Mouse (Mus musculus) lung, postnatal 0 days (tissue): ENCODE results near the gene Snrpc. TPM values are rescaled to one million over a fixed set of nuclear protein-coding genes. Genes with fewer than 3 reads are reported as not detected.
A peak's percentile ranks its signal among the peaks of the same experiment; 100 is the strongest.
"Not testable (repeated sequence)": the region's sequence is repeated elsewhere in the genome, so short reads cannot be mapped to it uniquely, and the experiment has no call there.

Experiments used
- ATAC-seq: fragments of 200-750 bp; cut with Nextera tagmentation; 2 replicates; pipeline ENCODE4 v1.8.0; 2017; ENCODE audit warnings: moderate library complexity
- DNase-seq: peaks from one replicate; pipeline ENCODE4 v3.0.0-alpha.2; 2016; ENCODE audit warnings: low spot score
- H3K27ac ChIP-seq: fragments of 300-500 bp; sonication (generic); 2 replicates; pipeline ENCODE4 v1.5.1; 2014; ENCODE audit warnings: antibody characterized with exemption, mild to moderate bottlenecking, low read length, mixed read lengths
- H3K27me3 ChIP-seq: fragments of 300-500 bp; sonication (generic); replicated peaks from 2 replicates; pipeline ENCODE4 v1.6.1; 2014; ENCODE audit warnings: low read length, mixed read lengths; ENCODE audit not compliant: insufficient read depth
- H3K36me3 ChIP-seq: fragments of 300-500 bp; sonication (generic); 2 replicates; pipeline ENCODE4 v1.6.1; 2014; ENCODE audit warnings: low read length, mixed read lengths; ENCODE audit not compliant: insufficient read depth
- H3K4me1 ChIP-seq: fragments of 300-500 bp; sonication (generic); 2 replicates; pipeline ENCODE4 v1.6.1; 2014; ENCODE audit warnings: antibody characterized with exemption, low read depth, low read length, mixed read lengths; ENCODE audit not compliant: insufficient read depth
- H3K4me2 ChIP-seq: fragments of 300-500 bp; sonication (generic); replicated peaks from 2 replicates; pipeline ENCODE4 v1.6.1; 2014; ENCODE audit warnings: low read depth, mild to moderate bottlenecking, low read length, moderate library complexity, mixed read lengths
- H3K4me3 ChIP-seq: fragments of 300-500 bp; sonication (generic); 2 replicates; pipeline ENCODE4 v1.5.1; 2014; ENCODE audit warnings: low read depth, low read length
- H3K9ac ChIP-seq: fragments of 300-500 bp; sonication (generic); replicated peaks from 2 replicates; pipeline ENCODE4 v1.6.1; 2014; ENCODE audit warnings: low read depth, mild to moderate bottlenecking
- H3K9me3 ChIP-seq: fragments of 300-500 bp; sonication (generic); 2 replicates; pipeline ENCODE4 v1.6.1; 2016; ENCODE audit warnings: low read length, mixed read lengths
- CTCF ChIP-seq: IDR thresholded peaks from 2 replicates; pipeline ENCODE4 v1.5.1; 2016; ENCODE audit warnings: antibody characterized with exemption, mild to moderate bottlenecking
- EP300 ChIP-seq: IDR thresholded peaks from 2 replicates; pipeline ENCODE4 v1.6.1; 2016; ENCODE audit warnings: antibody characterized with exemption, mild to moderate bottlenecking, control low read depth
- WGBS: fragments of 180-500 bp; shearing (Covaris S2); extraction: QIAGEN DNeasy Blood & Tissue Kit; methylation state at CpG from one replicate; pipeline ENCODE4 v1.1.7; 2014; 5-methylcytosine and 5-hydroxymethylcytosine counted together
- polyA plus RNA-seq: library from polyadenylated mRNA; unstranded; fragments of >200 nt; fragmentation: Nextera tagmentation; extraction: Ambion mirVana; gene quantifications from 2 replicates; pipeline ENCODE4 v1.2.1, GENCODE M21; 2015

Gene Snrpc
- 172 and 185 TPM in 2 replicates for polyA plus RNA-seq

- not testable (repeated sequence) for ATAC-seq, H3K4me2 ChIP-seq, H3K9ac ChIP-seq
Measured at GRCm38 (mm10) chr17:27837850-27838249, at the start of gene Snrpc. Gene Snrpc, plus strand, starts transcription at chr17:27838150.

GRCm38 (mm10) chr17:27788456-27789172 lies 49.3 kb upstream of the Snrpc start:
- no peak overlapping the region for H3K4me2 ChIP-seq
- ATAC-seq = no peak
- H3K4me3 ChIP-seq = no peak overlapping the region
- no peak for TF ChIP-seq EP300
- no peak for TF ChIP-seq CTCF
- H3K4me1 ChIP-seq = no peaks in the 10 kb centered on the region
- 0 out of 2 replicates have a peak, but pooled peaks cover 8% of the 10 kb centered on the region for H3K36me3 ChIP-seq
- no peak overlapping the region for H3K9ac ChIP-seq
- no peak overlapping the region for H3K27ac ChIP-seq
- WGBS = 86% methylated on average over 6 of the region's 6 CpGs
- no peak for DNase-seq
- H3K9me3 ChIP-seq = no peaks in the 10 kb centered on the region
- no peaks in the 10 kb centered on the region for H3K27me3 ChIP-seq

More at GRCm38 (mm10) chr17:27837850-27838249, at the start of gene Snrpc:
- 73% methylated on average over 3 of the region's 4 CpGs for WGBS
- not testable (repeated sequence) for H3K27me3 ChIP-seq, H3K4me3 ChIP-seq, H3K4me1 ChIP-seq, H3K36me3 ChIP-seq, DNase-seq, H3K9me3 ChIP-seq, H3K27ac ChIP-seq

GRCm38 (mm10) chr17:27790015-27790414 lies 47.9 kb upstream of the Snrpc start:
- DNase-seq = peak; percentile 22
- no peak for ATAC-seq
- H3K36me3 ChIP-seq = 0 out of 2 replicates have a peak, but pooled peaks cover 5% of the 10 kb centered on the region
- no peak overlapping the region for H3K4me2 ChIP-seq
- H3K4me3 ChIP-seq = no peak overlapping the region
- no peak overlapping the region for H3K27ac ChIP-seq
- H3K9me3 ChIP-seq = no peaks in the 10 kb centered on the region
- H3K27me3 ChIP-seq = no peaks in the 10 kb centered on the region
- no peak for TF ChIP-seq CTCF
- TF ChIP-seq EP300 = no peak
- H3K4me1 ChIP-seq = no peaks in the 10 kb centered on the region
- H3K9ac ChIP-seq = no peak overlapping the region
- 81% methylated on average over 5 of the region's 5 CpGs for WGBS

DNA sequence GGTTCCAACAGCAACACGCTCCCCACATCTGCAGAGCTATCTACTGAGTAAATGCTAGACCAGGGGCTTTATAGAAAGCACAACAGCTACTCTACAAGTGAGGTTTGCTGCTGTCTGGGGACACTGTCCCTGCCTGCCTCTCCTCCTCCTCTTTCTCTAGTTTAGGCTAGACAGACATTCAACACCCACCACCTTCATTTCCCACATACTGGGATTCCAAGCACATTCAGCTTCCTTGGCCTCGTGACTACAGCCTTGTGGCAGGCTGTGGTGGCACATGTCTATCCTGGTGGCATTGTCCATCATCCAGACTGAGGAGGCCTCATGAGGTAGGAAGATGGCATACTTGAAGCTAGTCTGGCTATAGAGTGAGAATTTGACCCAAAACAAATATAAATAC lies 47.0 kb upstream of the Snrpc start:
- H3K9ac ChIP-seq = no peak overlapping the region
- DNase-seq = no peak
- ATAC-seq = no peak
- H3K27ac ChIP-seq = no peak overlapping the region
- 0 out of 2 replicates have a peak, but pooled peaks cover 2% of the 10 kb centered on the region for H3K36me3 ChIP-seq
- no peaks in the 10 kb centered on the region for H3K9me3 ChIP-seq
- H3K27me3 ChIP-seq = no peaks in the 10 kb centered on the region
- H3K4me2 ChIP-seq = no peak overlapping the region
- TF ChIP-seq CTCF (no peak), EP300 (no peak)
- H3K4me1 ChIP-seq = no peaks in the 10 kb centered on the region
- WGBS = 86% methylated on average over 2 of the region's 2 CpGs
- H3K4me3 ChIP-seq = no peak overlapping the region

GRCm38 (mm10) chr17:27791556-27791955 lies 46.4 kb upstream of the Snrpc start:
- no peak for ATAC-seq
- Histone ChIP-seq H3K9me3 (no peaks in the 10 kb centered on the region), H3K4me2 (no peak overlapping the region), H3K4me3 (no peak overlapping the region), H3K36me3 (no peaks in the 10 kb centered on the region), H3K27me3 (no peaks in the 10 kb centered on the region), H3K4me1 (peaks cover 5% of the 10 kb centered on the region), H3K9ac (no peak overlapping the region), H3K27ac (no peak overlapping the region)
- TF ChIP-seq CTCF = no peak
- TF ChIP-seq EP300 = no peak
- no peak for DNase-seq
- 59% methylated on average over 2 of the region's 2 CpGs for WGBS

GRCm38 (mm10) chr17:27792516-27792915 lies 45.4 kb upstream of the Snrpc start:
- 41% methylated on average over 4 of the region's 4 CpGs for WGBS
- ATAC-seq = peak; percentile 15; the same call in 1 of the 2 replicates
- H3K27me3 ChIP-seq = no peaks in the 10 kb centered on the region
- peak overlapping the region; percentile 51; the same call in 1 of the 2 replicates for H3K27ac ChIP-seq
- no peaks in the 10 kb centered on the region for H3K9me3 ChIP-seq
- H3K4me3 ChIP-seq = no peak overlapping the region
- peaks cover 13% of the 10 kb centered on the region for H3K4me1 ChIP-seq
- TF ChIP-seq EP300 (no peak), CTCF (no peak)
- no peaks in the 10 kb centered on the region for H3K36me3 ChIP-seq
- H3K9ac ChIP-seq = no peak overlapping the region
- DNase-seq = peak; percentile 68
- H3K4me2 ChIP-seq = no peak overlapping the region
